Mouse (Mus musculus) lung, postnatal 0 days (tissue): ENCODE data around the gene Hdac9.

Source experiments
- CTCF ChIP-seq: IDR thresholded peaks from 2 replicates; pipeline ENCODE4 v1.5.1; 2016; ENCODE audit warnings: antibody characterized with exemption, mild to moderate bottlenecking
- EP300 ChIP-seq: IDR thresholded peaks from 2 replicates; pipeline ENCODE4 v1.6.1; 2016; ENCODE audit warnings: antibody characterized with exemption, mild to moderate bottlenecking, control low read depth

DNA sequence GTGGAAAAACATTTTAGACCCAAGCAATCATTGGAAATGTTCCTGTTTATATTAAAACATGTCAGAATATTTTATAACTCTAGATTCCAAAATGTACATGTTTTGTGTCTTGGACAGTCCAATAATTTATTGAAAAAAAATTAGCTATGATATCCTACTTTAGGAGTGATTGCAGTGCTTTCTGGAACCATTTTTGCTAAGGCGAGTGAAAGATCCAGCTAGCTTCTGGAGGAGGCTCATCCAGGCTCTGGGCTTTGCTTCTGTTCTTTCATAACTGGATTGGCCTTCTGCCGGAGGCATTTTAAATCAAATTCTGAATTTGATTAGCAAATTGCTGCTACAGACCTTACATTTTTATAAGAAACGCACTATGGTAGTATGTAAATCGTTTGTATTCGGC lies 864.4 kb downstream of the Hdac9 start:
- TF ChIP-seq CTCF (no peak), EP300 (no peak)
